Mouse (Mus musculus) embryo, embryonic 10 days (tissue): ENCODE data around the gene Clip3.

Experiments used
- DNase-seq: peaks from one replicate; pipeline ENCODE4 v3.0.0-alpha.2; 2015; ENCODE audit warnings: low spot score

Gene Clip3

DNA sequence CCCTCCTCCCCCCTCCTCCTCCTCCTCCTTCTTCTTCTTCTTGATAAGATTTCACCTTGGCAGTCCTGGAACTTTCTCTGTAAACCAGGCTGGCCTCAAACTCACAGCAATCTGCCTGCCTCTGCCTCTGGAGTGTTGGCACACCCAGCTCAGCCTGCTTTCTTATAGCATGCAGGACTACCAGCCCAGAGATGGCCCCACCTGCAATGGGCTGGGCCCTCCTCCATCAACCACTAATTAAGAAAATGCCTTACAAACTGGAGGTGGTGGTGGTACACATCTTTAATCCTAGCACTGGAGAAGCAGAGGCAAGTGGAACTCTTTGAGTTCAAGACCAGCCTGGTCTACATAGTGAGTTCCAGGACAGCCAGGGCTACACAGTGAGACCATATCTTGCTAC, 34.9 kb downstream of the Clip3 start:
- no peak for DNase-seq

- DNase-seq = no peak
Observed at GRCm38 (mm10) chr7:30327140-30327539, 35.6 kb downstream of the Clip3 start.

GRCm38 (mm10) chr7:30328379-30328778, 36.9 kb downstream of the Clip3 start:
- DNase-seq = no peak

GRCm38 (mm10) chr7:30331887-30332286, 40.4 kb downstream of the Clip3 start:
- DNase-seq = peak; percentile 95

- no peak for DNase-seq
Observed at GRCm38 (mm10) chr7:30332622-30333259, 41.2 kb downstream of the Clip3 start.

GRCm38 (mm10) chr7:30333436-30333835, 41.9 kb downstream of the Clip3 start:
- DNase-seq = no peak

DNA sequence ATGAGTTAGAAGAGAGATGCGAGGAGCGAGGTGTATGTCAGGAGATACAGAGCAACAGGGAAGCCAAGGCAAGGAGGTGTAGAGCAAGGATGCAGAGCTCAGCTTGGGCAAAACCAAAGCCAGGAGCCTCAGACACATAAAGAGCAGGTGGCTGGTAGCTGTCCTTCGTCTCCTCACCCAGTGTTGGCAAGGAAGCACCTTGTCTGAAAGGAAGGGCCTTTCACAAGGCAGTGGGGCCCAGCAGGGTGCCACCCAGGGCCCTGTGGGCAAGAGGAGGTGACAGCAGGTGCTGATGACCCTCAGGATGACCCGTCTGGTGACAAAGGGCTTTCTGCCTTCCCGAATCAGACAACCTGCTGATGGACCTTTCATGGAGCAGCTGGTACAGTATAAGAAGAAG, 43.0 kb downstream of the Clip3 start:
- no peak for DNase-seq

- DNase-seq = no peak
Observed at GRCm38 (mm10) chr7:30335688-30336087, 44.2 kb downstream of the Clip3 start.

DNA sequence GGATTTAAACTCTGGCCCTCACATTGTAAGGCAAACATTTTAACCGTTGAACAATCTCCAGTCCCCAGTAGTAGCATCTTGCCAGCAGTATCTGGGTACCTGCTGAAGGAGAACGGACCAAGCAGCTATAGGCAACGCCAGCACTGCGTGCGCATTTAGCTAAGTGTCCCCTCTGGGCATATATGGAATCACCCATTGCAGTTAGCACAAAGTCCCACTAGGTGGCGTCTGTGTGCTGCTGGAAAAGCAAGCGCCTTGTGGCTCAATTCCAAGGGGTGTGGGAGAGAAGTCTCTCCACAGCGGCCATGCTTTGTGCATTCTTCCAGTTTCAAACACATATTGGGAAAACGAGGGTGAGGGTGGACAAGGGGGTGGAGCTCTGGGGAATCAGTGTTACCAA, 44.9 kb downstream of the Clip3 start:
- DNase-seq = peak; percentile 92

DNA sequence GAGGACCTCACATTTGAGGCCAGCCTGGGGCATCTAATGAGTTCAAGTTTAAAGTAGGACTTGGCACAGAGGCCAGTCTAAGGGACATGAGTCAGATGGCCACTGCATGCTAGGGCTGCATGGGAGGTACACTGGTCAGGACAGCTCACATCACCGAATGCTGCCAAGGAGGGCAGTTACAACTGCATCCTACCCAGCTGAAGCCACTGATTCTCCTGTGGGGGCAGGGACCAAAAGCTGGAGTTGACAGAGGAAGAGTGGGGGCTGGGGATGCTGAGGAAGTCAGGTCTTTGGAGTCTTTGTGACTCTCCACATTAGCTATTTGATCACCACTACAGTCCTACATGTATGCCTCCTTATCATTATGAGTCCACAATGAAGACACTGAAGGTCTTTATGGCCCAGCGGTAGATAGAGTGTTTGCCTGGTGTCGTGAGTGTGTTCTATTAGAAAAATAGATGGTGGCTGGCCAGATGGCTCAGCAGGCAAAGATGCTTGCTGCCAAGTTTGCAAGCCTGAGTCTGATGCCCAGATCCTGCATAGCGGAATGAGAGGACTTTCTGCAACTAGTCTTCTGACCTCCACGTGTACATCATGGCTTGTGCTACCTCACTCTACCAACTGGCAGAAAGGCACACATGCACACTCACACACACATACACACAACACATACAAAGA, 48.0 kb downstream of the Clip3 start:
- no peak for DNase-seq

DNA sequence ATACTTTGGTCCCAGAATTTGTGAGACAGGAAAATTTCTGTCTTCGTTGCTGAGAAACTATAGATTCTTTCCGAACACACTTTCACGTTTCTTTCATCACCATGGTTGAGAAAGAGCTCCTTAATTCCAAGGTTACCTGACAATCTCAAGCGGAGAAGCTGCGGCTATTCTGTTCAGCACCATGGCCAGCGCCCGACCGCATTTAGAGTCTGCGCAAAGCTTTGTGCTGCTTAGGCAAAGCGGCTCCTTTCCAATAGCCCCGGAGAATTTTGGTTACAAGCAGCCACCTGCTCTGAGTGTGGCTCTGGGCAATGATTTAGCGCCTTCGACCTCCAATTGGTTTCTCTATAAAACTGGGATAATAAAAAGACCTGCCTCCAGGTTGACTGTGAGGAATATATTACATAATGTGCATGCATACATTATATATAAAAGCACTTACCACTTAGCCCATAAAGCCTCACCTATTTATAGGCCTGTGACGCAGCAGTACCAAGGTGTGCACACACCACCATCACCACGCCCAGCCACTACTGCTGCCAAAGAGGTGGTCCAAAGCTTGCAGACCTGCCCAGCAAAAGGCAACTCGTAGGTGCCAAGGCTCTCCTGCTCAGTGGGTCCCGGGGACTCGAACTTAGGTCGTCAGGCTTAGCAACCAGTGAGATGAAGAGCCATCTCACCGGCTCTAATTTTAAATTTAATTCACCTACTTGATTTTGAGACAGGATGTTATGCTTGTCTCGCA, 55.3 kb downstream of the Clip3 start:
- DNase-seq = peak; percentile 86

DNA sequence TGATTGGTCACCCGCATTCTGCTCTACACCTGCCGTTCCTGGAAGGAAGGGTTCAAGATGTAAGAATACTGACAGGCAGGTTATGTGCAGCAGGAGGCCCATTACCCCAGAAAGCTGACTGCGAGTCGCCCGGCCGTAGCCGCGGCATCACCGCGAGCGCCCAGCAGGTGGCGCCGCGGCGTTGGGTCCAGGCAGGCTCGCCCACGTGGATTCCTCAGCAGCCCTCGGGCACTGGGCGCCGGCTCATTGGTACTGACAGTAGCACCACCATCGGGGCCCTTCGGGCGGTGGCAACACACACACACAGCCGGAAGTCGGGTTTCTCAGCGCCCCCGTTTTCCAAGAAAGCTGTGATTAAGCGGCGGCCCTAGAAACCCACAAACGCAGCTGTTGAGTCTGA, 56.3 kb downstream of the Clip3 start:
- DNase-seq = peak; percentile 75

DNA sequence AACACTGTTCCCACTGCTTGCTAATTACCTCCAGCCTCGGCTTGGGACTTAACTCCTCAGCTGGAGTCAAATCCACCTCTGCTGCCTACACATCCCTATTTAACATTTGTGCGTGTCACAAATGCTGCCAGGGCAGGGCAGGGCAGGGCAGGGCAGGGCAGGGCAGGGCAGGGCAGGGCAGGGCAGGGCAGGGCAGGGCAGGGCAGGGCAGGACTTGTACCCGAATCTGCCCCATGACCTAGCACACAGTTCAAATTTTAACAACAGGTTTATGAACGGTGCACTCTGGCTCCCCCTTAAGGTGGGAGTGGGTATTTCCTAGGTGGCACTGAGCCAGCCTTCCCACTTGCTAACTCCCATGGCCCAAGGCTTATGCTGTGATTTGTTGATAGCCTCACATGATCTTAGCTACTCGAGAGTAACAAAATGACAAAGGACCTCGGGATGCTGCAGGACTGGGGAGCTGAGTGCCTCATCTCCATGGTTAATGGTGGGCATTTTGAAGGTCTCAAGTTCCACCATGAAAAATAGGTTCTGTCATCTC, 61.8 kb downstream of the Clip3 start:
- peak; percentile 75 for DNase-seq

DNA sequence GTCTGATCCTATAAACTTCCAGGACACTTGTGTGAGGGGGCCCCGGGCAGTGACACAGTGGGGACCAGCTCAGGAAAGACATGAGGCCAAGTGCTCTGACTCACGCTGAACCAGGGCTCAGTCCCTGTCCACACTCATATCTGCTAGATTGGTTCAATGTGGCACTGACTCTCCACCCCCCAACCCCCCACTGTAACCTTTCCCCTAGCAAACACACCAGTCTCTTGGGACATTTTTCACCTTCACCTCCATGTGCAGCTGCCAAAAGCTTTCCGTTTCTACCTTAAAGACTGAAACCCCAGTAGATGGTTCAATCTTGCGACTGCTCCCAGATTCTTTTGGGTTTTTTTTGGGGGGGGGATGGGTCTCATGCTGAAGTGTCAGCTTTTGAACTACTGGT, 62.5 kb downstream of the Clip3 start:
- no peak for DNase-seq
